Mouse (Mus musculus): Measurements from ENCODE around the gene Telo2. TPM values are rescaled to one million over a fixed set of nuclear protein-coding genes. Genes with fewer than 3 reads are reported as not detected.

Telo2 gene
- polyA plus RNA-seq, 1 experiment: 25.3 TPM

DNA sequence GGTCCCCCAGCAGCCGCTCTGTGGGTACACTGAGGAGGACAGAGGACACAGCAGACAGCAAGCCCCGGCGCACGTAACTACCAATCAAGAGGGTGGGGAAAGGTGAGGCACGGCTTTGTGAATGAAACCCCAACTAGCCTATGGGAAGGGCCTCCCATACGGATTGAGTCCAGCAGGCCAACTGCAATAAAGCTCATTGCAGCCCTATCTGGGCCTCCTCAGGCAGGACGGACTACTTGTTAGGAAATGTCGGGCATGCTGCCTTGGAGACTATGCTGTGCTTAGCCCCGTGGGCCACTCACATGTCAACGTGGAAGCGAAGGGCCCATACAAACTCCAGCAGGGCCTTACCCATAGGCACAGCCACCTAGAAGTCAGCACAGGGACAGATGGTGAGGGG is 14.4 kb downstream of the Telo2 start:
- DNase-seq (ENCODE audit: low read depth): no peak

DNA sequence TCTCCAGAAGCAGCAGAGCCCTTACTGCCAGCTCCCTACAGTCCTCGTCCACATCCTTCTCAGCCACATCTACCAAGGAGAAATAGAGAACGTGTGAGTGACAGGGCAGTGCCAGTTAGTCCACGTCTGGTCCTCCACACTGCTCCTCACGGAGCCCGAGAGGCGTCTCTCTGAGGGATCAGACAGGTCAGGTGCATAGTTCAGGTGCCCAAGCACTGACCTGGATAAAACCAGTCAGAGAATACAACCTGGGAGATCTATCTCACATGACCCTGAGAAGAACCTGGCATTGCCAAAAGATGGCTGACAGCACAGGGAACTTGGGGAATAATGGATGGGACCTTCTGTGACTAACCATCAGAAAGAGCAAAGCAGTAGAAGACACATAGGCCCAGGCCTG is 15.7 kb downstream of the Telo2 start:
- DNase-seq (ENCODE audit: low read depth): no peak

DNA sequence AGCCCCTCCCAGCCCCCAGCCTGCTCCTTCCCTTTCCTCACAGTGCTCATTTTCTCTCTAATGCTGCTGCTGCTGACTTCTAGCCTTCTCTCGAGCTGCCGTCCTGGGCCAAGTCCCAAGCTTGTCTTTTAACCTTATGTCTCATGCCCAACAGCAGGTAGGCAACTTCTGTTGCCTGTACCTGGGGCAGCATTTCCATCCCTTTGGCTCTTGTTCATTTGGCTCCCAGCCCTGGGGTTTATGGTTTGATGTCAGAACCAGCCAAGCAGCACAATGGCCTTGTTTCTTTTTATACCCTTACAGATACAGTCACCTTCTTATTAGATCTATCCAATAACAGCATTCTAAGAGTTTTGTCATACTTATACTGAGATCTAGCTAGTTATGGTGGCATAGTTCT is 19.5 kb downstream of the Telo2 start:
- DNase-seq (ENCODE audit: low read depth): no peak

- DNase-seq (ENCODE audit: low read depth): no peak
Measured at GRCm38 (mm10) chr17:25090450-25090849, 25.3 kb downstream of the Telo2 start.

DNA sequence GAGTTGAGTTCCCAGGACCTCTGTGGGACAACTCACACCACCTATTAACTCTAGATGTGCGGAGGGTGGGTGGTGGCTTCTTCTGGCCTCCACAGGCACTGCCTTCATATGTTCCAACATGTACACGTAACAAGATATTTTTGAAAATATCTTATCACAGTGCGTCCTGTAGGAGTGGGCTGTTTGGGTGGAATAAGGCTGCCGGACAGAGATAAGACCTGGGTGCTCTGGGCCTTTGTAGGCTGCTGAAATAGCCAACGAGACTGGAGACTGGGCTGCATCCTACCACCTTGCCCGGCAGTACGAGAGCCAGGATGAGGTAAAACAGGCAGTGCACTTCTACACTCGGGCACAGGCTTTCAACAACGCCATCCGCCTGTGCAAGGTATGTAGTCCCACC is 26.6 kb downstream of the Telo2 start:
- no peak for DNase-seq (ENCODE audit: low read depth)

GRCm38 (mm10) chr17:25086724-25087123 is 29.0 kb downstream of the Telo2 start:
- no peak for DNase-seq (ENCODE audit: low read depth)

DNA sequence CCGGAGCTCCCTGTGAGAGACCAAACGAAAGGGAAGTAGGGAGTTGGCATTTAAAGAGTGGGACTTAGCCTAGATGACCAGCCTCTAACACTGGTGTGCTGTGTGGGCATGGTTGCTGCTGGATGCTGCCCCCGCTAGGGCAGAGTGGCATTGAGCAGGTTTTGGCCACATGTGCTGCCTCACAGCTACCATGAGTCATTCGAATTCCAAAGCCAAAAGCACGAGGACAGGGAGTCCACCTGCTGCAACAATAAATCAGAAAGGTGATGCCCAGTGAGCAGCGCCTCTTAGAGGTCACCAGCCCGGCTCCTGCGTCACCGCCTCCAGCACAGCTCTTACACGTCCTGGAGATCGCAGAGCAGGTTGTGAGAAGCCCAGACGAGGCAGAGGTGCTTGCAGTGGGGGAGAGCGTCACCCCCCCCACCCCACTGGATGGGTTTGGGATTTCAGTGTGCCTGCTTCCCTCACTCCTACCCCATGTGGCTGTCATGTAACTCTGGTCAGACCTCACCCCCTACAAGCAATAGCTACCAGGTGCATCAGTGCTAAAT is 30.9 kb downstream of the Telo2 start:
- DNase-seq (ENCODE audit: low read depth): no peak

DNA sequence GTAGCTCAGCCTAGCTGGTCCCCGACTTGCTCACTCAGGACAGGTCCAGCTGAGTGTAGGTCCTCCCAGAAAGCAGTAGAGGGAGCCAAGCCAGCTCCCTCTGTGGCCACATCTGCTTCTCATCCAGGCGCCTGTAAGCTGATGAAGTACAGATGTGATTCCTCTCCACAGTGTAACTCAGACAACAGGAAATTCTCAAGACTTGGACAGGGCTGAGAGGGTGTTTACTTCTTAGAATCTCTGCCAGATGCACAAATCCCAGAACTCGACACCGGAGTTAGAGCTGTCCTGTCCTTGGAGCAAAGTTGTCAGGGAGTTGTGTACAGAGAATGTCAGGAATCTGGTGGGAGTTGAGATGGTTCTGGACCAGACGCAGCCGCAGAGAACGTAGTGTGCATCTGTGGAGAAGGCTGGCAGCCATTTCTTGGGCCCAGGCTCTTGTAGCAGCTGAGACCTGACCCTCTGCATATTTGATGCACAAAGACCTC is 32.3 kb downstream of the Telo2 start, which contains the start of gene Tmem204:
Gene Tmem204, minus strand, starts transcription at position 148 of the 488 bp plus-strand sequence.
- DNase-seq (ENCODE audit: low read depth): no peak

- DNase-seq (ENCODE audit: low read depth): no peak
Measured at GRCm38 (mm10) chr17:25082887-25083286, 32.9 kb downstream of the Telo2 start.

DNA sequence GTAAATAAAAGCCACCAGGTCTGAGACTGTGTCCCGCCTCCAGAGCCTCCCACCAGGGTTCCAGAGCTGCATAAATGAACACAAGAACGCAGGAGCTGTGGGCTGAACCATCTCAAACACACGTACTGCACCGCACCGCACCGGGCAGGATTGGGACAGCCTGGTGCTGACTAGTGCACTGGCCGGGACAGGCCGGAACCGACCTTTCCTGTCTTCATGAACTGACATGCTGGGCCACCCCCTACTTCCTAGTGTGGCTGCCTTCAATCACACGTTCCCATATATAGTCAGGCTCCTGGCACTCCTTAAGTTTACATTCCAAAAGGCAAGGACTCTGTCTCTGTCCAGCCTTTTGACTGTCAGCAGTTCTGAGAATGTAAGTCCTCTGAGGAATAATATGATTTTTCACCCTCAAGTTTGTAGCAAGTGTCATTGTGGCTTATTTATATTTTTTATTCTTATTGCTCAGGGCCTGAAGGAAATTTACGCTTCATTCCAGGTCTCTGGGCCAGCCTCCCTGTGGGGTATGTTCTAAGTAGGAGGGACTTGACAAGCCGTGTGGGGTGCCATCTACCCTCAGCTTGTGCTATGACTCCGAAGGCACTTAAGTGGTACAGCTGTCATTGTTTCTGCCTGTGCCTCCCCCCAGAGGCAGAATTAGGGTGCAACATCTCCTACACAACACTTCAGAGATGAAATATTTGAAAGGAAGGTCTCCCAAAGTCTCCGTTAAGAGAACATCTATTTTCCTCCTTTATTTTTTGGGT is 33.5 kb downstream of the Telo2 start:
- DNase-seq (ENCODE audit: low read depth): no peak

DNA sequence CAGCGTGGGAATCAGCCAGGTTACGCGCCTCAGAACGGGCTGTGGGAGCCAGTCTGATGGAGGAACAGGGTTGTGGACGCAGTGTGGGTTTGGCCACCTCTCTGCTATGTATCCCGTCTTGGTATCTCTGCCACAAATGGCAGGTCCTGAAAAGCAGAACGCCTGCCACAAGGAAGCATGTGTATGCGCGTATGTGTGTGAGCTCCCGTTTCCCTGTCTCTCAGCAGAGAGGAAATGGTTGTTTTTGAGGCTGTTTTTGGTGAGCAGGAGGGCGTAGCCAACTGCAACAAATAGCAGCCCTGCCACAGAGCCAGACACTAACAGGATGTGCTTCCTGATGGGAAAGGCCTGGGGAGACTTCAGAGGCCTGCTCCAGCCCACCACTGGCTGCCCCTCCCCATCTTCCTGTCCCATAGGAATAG is 34.8 kb downstream of the Telo2 start:
- no peak for DNase-seq (ENCODE audit: low read depth)

- DNase-seq (ENCODE audit: low read depth): no peak
Measured at GRCm38 (mm10) chr17:25080210-25080609, 35.6 kb downstream of the Telo2 start.

DNA sequence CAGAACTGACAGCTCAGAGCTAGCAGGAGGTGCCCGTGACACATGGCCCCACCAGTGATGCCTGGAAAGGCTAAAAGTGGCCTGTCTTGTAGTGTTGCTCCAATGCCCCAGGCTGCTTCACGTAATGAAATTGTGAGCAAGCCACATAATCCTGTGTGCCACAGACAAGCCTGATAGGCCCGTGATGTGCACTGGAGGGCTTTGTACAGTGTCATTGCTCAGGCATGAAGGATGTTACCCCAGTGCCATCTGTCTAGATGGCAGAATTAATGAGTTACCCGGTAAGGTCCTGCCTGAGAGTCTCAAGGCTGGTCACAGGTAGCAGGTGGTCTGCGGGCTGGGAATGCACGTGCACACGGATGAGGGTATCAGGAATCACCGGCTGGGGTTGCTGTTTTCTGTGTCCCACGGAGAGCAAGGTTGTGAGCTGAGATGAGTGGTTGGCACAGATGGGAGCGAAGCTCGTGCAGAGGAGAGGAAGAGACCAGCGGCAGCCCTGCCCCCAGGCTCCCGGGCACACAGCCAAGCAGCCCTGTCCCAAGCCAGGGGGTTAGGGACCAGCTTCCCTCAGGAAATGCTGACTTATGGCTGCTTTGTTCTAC is 37.9 kb downstream of the Telo2 start:
- no peak for DNase-seq (ENCODE audit: low read depth)

DNA sequence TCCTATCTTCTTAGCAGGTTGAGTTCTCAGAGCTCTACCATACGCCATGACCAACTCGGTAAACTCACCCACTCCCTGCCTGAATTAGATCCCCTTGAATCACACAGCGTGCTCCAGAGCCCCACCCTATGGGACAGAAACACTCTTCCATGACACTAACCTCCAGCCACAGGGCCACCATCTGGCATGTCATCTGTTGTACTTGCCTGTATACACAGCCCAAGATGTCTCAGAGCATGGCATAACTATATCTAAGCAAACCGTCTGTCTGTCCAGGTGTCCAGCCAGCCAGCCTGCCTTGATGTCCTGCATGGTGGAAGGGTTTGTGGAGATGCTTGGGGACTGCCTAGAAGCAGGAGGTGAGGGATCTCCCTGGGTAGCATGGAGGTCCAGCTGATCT is 38.9 kb downstream of the Telo2 start:
- DNase-seq (ENCODE audit: low read depth): no peak

- no peak for DNase-seq (ENCODE audit: low read depth)
Measured at GRCm38 (mm10) chr17:25068690-25069089, 47.1 kb downstream of the Telo2 start.

DNA sequence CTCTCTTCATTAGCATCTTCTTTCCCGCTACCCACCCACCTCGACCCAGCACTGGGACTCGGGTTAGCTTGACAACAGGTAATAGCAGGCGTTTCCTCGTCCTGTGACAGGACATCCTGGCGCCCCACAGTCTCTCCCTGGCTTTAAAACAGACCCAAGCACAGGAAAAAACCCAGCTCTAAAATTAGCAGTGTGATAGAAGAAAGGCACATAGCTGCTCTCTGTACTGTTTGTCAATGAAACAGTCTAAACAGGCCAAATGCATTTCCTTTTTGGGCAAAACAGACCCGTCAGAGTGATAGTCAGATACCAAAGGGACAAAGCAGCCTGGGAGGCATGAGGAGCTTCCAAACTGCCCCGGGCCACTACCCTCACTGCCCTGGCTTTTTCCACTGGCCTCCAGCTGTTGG is 48.3 kb downstream of the Telo2 start:
- no peak for DNase-seq (ENCODE audit: low read depth)

GRCm38 (mm10) chr17:25066595-25066994 is 49.2 kb downstream of the Telo2 start:
- no peak for DNase-seq (ENCODE audit: low read depth)

DNA sequence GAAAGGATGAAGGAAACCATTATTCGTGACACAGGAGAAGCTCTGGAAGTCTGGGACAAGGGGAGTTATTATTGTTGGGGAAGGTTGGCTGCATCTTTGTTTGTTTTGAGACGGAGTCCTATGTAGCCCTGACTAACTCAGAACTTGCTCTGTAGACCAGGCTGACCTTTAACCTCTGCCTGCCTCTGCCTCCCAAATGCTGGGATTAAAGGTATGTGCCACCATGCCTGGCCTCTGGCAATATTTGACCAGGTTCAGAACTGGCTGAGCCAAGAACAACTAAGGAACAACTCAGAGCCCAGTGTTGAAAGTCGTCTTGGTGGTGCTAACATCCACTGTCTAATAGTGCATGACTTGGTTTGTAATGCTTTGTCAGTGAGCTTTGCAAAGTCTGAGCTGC is 50.6 kb downstream of the Telo2 start:
- no peak for DNase-seq (ENCODE audit: low read depth)

GRCm38 (mm10) chr17:25064351-25064750 is 51.4 kb downstream of the Telo2 start:
- DNase-seq (ENCODE audit: low read depth): no peak

- no peak for DNase-seq (ENCODE audit: low read depth)
Measured at GRCm38 (mm10) chr17:25063872-25064271, 51.9 kb downstream of the Telo2 start.

GRCm38 (mm10) chr17:25063261-25063660 is 52.5 kb downstream of the Telo2 start:
- no peak for DNase-seq (ENCODE audit: low read depth)

DNA sequence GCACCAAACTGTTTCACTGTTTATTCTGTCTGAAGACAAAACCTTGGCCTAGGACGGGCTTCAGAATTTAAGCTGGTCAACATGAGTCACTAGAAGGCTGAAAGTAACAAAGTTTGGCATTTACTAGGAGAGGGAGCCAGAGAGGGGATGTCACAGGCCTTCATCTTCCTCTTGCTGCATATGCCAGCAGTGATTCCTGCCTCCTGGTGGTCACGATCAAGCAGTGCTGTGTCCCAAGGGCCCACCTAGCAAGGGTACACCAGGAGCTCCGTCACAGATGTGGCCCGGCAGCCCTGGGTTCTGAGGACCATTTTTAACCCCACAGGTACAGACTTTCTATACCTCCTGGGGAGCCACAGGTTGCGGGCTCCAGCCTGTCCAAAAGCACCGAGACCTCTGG is 58.7 kb downstream of the Telo2 start:
- no peak for DNase-seq (ENCODE audit: low read depth)

- DNase-seq (ENCODE audit: low read depth): no peak
Measured at GRCm38 (mm10) chr17:25053274-25053673, 62.5 kb downstream of the Telo2 start.

Measured in gonadal fat pad, adult 2 months (tissue).